Mouse (Mus musculus) lung, postnatal 0 days (tissue): ENCODE measurements around the gene Tmem198b. TPM values are rescaled to one million over a fixed set of nuclear protein-coding genes. Genes with fewer than 3 reads are reported as not detected.

Experiments
- ATAC-seq: fragments of 200-750 bp; cut with Nextera tagmentation; 2 replicates; pipeline ENCODE4 v1.8.0; 2017; ENCODE audit warnings: moderate library complexity
- DNase-seq: peaks from one replicate; pipeline ENCODE4 v3.0.0-alpha.2; 2016; ENCODE audit warnings: low spot score
- H3K27ac ChIP-seq: fragments of 300-500 bp; sonication (generic); 2 replicates; pipeline ENCODE4 v1.5.1; 2014; ENCODE audit warnings: antibody characterized with exemption, mild to moderate bottlenecking, low read length, mixed read lengths
- H3K27me3 ChIP-seq: fragments of 300-500 bp; sonication (generic); replicated peaks from 2 replicates; pipeline ENCODE4 v1.6.1; 2014; ENCODE audit warnings: low read length, mixed read lengths; ENCODE audit not compliant: insufficient read depth
- H3K36me3 ChIP-seq: fragments of 300-500 bp; sonication (generic); 2 replicates; pipeline ENCODE4 v1.6.1; 2014; ENCODE audit warnings: low read length, mixed read lengths; ENCODE audit not compliant: insufficient read depth
- H3K4me1 ChIP-seq: fragments of 300-500 bp; sonication (generic); 2 replicates; pipeline ENCODE4 v1.6.1; 2014; ENCODE audit warnings: antibody characterized with exemption, low read depth, low read length, mixed read lengths; ENCODE audit not compliant: insufficient read depth
- H3K4me2 ChIP-seq: fragments of 300-500 bp; sonication (generic); replicated peaks from 2 replicates; pipeline ENCODE4 v1.6.1; 2014; ENCODE audit warnings: low read depth, mild to moderate bottlenecking, low read length, moderate library complexity, mixed read lengths
- H3K4me3 ChIP-seq: fragments of 300-500 bp; sonication (generic); 2 replicates; pipeline ENCODE4 v1.5.1; 2014; ENCODE audit warnings: low read depth, low read length
- H3K9ac ChIP-seq: fragments of 300-500 bp; sonication (generic); replicated peaks from 2 replicates; pipeline ENCODE4 v1.6.1; 2014; ENCODE audit warnings: low read depth, mild to moderate bottlenecking
- H3K9me3 ChIP-seq: fragments of 300-500 bp; sonication (generic); 2 replicates; pipeline ENCODE4 v1.6.1; 2016; ENCODE audit warnings: low read length, mixed read lengths
- CTCF ChIP-seq: IDR thresholded peaks from 2 replicates; pipeline ENCODE4 v1.5.1; 2016; ENCODE audit warnings: antibody characterized with exemption, mild to moderate bottlenecking
- EP300 ChIP-seq: IDR thresholded peaks from 2 replicates; pipeline ENCODE4 v1.6.1; 2016; ENCODE audit warnings: antibody characterized with exemption, mild to moderate bottlenecking, control low read depth
- WGBS: fragments of 180-500 bp; shearing (Covaris S2); extraction: QIAGEN DNeasy Blood & Tissue Kit; methylation state at CpG from one replicate; pipeline ENCODE4 v1.1.7; 2014; 5-methylcytosine and 5-hydroxymethylcytosine counted together
- polyA plus RNA-seq: library from polyadenylated mRNA; unstranded; fragments of >200 nt; fragmentation: Nextera tagmentation; extraction: Ambion mirVana; gene quantifications from 2 replicates; pipeline ENCODE4 v1.2.1, GENCODE M21; 2015

Tmem198b gene
- polyA plus RNA-seq, 1 experiment from 2014 or later = 13.6 TPM

DNA sequence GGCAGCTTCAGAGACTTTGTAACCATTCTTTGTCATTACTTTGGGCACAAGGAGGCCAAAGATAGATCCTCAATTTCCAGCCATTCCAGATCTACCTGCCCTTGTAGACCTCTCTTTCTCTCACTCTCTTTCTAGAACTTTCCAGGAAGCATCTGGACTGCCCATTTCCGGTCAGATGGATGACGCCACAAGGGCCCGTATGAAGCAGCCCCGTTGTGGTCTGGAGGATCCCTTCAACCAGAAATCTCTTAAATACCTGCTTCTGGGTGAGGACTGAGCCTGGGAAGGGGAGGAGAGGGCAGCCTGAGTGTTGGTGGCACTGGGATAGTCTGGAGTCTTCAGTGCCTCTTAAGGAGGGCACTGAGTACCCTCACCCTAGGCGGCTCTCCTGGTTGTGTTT lies 9.8 kb downstream of the Tmem198b start:
- 72% methylated on average over 5 of the region's 5 CpGs for WGBS
- Histone ChIP-seq H3K4me1 (no peaks in the 10 kb centered on the region), H3K36me3 (no peaks in the 10 kb centered on the region), H3K27ac (no peak overlapping the region), H3K9me3 (no peaks in the 10 kb centered on the region), H3K4me2 (no peak overlapping the region), H3K27me3 (no peaks in the 10 kb centered on the region), H3K4me3 (no peak overlapping the region), H3K9ac (no peak overlapping the region)
- DNase-seq = no peak
- ATAC-seq = no peak
- TF ChIP-seq EP300 (no peak), CTCF (no peak)

GRCm38 (mm10) chr10:128793258-128793657 lies 10.9 kb downstream of the Tmem198b start:
- ATAC-seq (no peak), DNase-seq (no peak)
- H3K9ac ChIP-seq = no peak overlapping the region
- no peaks in the 10 kb centered on the region for H3K27me3 ChIP-seq
- H3K4me2 ChIP-seq = no peak overlapping the region
- no peaks in the 10 kb centered on the region for H3K4me1 ChIP-seq
- 88% methylated on average over 1 of the region's 1 CpGs for WGBS
- H3K4me3 ChIP-seq = no peak overlapping the region
- no peak overlapping the region for H3K27ac ChIP-seq
- H3K9me3 ChIP-seq = no peaks in the 10 kb centered on the region
- no peaks in the 10 kb centered on the region for H3K36me3 ChIP-seq
- no peak for TF ChIP-seq EP300
- TF ChIP-seq CTCF = no peak

GRCm38 (mm10) chr10:128792041-128792440 lies 12.1 kb downstream of the Tmem198b start:
- Histone ChIP-seq H3K4me3 (no peak overlapping the region), H3K27me3 (no peaks in the 10 kb centered on the region), H3K4me2 (no peak overlapping the region), H3K4me1 (no peaks in the 10 kb centered on the region), H3K27ac (no peak overlapping the region), H3K9me3 (no peaks in the 10 kb centered on the region), H3K36me3 (no peaks in the 10 kb centered on the region), H3K9ac (no peak overlapping the region)
- no peak for DNase-seq
- no peak for ATAC-seq
- TF ChIP-seq CTCF = peak; percentile 36
- no peak for TF ChIP-seq EP300

DNA sequence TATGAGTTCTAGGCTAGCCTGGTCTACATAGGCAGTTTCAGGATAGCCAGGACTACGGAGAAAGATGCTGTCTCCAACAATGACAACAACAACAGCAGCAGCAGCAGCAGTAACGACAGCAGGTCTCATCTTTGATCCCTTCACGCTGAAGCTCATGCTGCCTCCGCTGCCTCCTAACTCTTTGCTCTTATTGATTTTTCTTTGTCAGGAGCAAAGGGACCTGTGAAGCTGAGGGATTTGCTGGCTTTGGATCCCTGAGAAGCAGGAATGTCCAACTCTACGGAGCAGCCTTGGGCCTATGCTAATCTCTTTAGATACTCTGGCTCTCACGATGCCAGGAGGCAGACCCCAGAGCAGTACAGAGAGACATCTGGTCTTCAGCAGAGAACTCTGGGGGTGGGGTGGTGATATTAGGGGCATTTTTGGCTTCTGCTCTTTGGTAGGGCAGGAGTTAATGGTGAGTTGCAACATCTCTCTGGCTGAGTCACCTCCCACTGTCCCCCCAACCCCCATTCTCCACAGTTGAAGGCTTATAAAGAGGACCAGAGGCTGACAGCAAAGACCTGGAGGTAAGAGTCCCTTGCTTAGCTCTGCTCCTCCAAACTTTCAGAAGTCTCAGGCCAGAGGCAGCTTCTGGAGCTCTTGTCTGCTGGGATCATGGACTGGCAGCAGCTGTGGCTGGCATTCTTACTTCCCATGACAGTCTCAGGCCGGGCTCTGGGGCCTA lies 13.6 kb downstream of the Tmem198b start, which contains the start of gene Mmp19:
Gene Mmp19, plus strand, starts transcription at position 513 of the 727 bp plus-strand sequence.
- peak; percentile 58 for DNase-seq
- H3K4me3 ChIP-seq = peak within 1 kb of the TSS; percentile 27

DNA sequence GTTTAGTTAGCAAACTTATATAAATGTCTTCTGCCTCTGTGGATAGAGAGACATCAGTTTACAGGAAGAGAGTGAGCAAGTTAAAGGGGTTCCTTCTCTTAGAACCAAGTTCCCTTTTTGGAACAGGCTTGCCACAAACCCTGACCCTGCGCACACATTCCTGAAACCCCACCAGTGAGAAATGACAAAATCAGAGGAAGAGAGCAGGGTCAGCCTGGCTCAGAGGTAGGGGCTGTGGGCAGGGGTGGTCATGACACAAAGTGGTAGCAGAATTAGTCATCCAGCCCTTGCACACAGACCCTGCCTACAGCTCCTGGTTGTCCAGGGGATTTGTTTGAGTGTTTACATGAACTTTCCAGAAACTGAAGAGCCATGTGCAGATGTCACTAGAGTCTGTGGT lies 24.0 kb downstream of the Tmem198b start:
- Histone ChIP-seq H3K4me2 (no peak overlapping the region), H3K36me3 (no peaks in the 10 kb centered on the region), H3K9ac (no peak overlapping the region), H3K4me3 (no peak overlapping the region), H3K27me3 (no peaks in the 10 kb centered on the region), H3K4me1 (peaks cover 7% of the 10 kb centered on the region; the same call in 1 of the 2 replicates), H3K9me3 (no peaks in the 10 kb centered on the region), H3K27ac (peak overlapping the region; percentile 74)
- 85% methylated on average over 1 of the region's 1 CpGs for WGBS
- no peak for TF ChIP-seq CTCF
- TF ChIP-seq EP300 = 0 out of 2 replicates have a peak, but pooled peaks have one; percentile 15
- DNase-seq = peak; percentile 38
- peak; percentile 4; the same call in 1 of the 2 replicates for ATAC-seq

More for the DNA sequence above, 13.6 kb downstream of the Tmem198b start, which contains the start of gene Mmp19:
- Histone ChIP-seq H3K27me3 (no peaks in the 10 kb centered on the region), H3K27ac (peak within 1 kb of the TSS; percentile 69), H3K36me3 (no peaks in the 10 kb centered on the region), H3K4me1 (no peaks in the 10 kb centered on the region), H3K9me3 (no peaks in the 10 kb centered on the region), H3K4me2 (peak within 1 kb of the TSS; percentile 42), H3K9ac (0 out of 2 replicates have a peak within 1 kb of the TSS, but pooled peaks have one; percentile 5)
- peak; percentile 67 for ATAC-seq
- TF ChIP-seq EP300 (no peak), CTCF (no peak)
- 65% methylated on average over 7 of the region's 7 CpGs for WGBS

GRCm38 (mm10) chr10:128779011-128779795 lies 25.0 kb downstream of the Tmem198b start:
- 12% methylated on average over 8 of the region's 8 CpGs for WGBS
- peak overlapping the region; percentile 19; the same call in 1 of the 2 replicates for H3K4me2 ChIP-seq
- H3K36me3 ChIP-seq = no peaks in the 10 kb centered on the region
- H3K27ac ChIP-seq = peak overlapping the region; percentile 97
- H3K4me3 ChIP-seq = no peak overlapping the region
- peak; percentile 98 for DNase-seq
- peak; percentile 99 for ATAC-seq
- 0 out of 2 replicates have a peak overlapping the region, but pooled peaks have one; percentile 19 for H3K9ac ChIP-seq
- no peaks in the 10 kb centered on the region for H3K27me3 ChIP-seq
- H3K9me3 ChIP-seq = no peaks in the 10 kb centered on the region
- TF ChIP-seq EP300 (peak; percentile 95), CTCF (no peak)
- H3K4me1 ChIP-seq = peaks cover 7% of the 10 kb centered on the region; the same call in 1 of the 2 replicates
